Mouse (Mus musculus) myocyte (in vitro differentiated cells): ENCODE data around the gene Hoxb4.

Source experiments
- MAX ChIP-seq: IDR thresholded peaks from one replicate; pipeline ENCODE4 v1.6.1; 2011; ENCODE audit warnings: low read depth, mild to moderate bottlenecking, control low read depth
- MYOD1 ChIP-seq, 3 experiments: IDR thresholded peaks; one replicate each; pipeline ENCODE4 v1.6.1; 2011; ENCODE audit warnings: control low read depth in 2 of 3, low read depth in 2 of 3, mild to moderate bottlenecking in 2 of 3, moderate library complexity in 1 of 3; ENCODE audit not compliant: insufficient read length in 2 of 3, control insufficient read depth in 1 of 3
- POLR2A ChIP-seq: IDR thresholded peaks from one replicate; pipeline ENCODE4 v1.6.1; 2011; ENCODE audit warnings: low read depth, mild to moderate bottlenecking, control low read depth, moderate library complexity; ENCODE audit not compliant: insufficient read length
- USF1 ChIP-seq: IDR thresholded peaks from one replicate; pipeline ENCODE4 v1.6.1; 2011; ENCODE audit warnings: low read depth, mild to moderate bottlenecking, control low read depth, moderate library complexity

DNA sequence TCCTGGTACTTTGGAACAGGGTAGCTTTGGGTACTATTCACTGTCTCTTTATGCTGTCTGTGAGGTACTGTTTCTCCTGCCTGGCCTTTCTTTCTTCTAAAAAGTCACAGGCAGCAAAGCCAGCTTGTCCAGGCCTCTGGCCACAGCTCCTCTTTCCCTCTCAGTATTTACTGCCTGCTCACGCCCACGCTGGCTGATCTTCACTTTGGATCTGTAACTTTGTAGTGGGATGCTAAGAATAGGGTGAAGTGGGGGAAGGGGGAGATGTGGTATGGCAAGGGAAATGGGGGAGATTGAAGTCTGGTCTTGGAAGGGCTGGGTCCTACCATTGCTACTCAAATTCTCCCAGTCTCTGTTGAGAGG, 15.9 kb downstream of the Hoxb4 start:
- TF ChIP-seq POLR2A (no peak), MYOD1 (IDR thresholded peaks at IDR 0.05; ENCODE audit: control insufficient read depth in 1 of 3, insufficient read length in 2 of 3, low read depth in 2 of 3) (no peak), MAX (no peak), USF1 (no peak)
